Mouse (Mus musculus) hindbrain, embryonic 13.5 days (tissue): ENCODE data around the gene Ccdc127. TPM values are rescaled to one million over a fixed set of nuclear protein-coding genes. Genes with fewer than 3 reads are reported as not detected.
A peak's percentile ranks its signal among the peaks of the same experiment; 100 is the strongest.

Source experiments
- ATAC-seq: fragments of 200-750 bp; cut with Nextera tagmentation; 2 replicates; pipeline ENCODE4 v1.8.0; 2017; ENCODE audit warnings: moderate TSS enrichment; ENCODE audit not compliant: low FRiP score
- H3K27ac ChIP-seq: fragments of 300-500 bp; sonication (generic); 2 replicates; pipeline ENCODE4 v1.5.1; 2015; ENCODE audit warnings: inconsistent platforms, mild to moderate bottlenecking, moderate library complexity
- H3K27me3 ChIP-seq: fragments of 300-500 bp; sonication (generic); 2 replicates; pipeline ENCODE4 v1.6.1; 2015; ENCODE audit warnings: mild to moderate bottlenecking, inconsistent platforms
- H3K36me3 ChIP-seq: fragments of 300-500 bp; sonication (generic); 2 replicates; pipeline ENCODE4 v1.6.1; 2015; ENCODE audit warnings: mild to moderate bottlenecking, inconsistent platforms
- H3K4me1 ChIP-seq: fragments of 300-500 bp; sonication (generic); replicated peaks from 2 replicates; pipeline ENCODE4 v1.6.1; 2015; ENCODE audit warnings: inconsistent platforms
- H3K4me2 ChIP-seq: fragments of 300-500 bp; sonication (generic); 2 replicates; pipeline ENCODE4 v1.6.1; 2015; ENCODE audit warnings: inconsistent platforms, mild to moderate bottlenecking, moderate library complexity
- H3K4me3 ChIP-seq: fragments of 300-500 bp; sonication (generic); 2 replicates; pipeline ENCODE4 v1.5.1; 2015; ENCODE audit warnings: mild to moderate bottlenecking, inconsistent platforms
- H3K9ac ChIP-seq: fragments of 300-500 bp; sonication (generic); 2 replicates; pipeline ENCODE4 v1.6.1; 2015; ENCODE audit warnings: mild to moderate bottlenecking, inconsistent platforms
- H3K9me3 ChIP-seq: fragments of 300-500 bp; sonication (generic); 2 replicates; pipeline ENCODE4 v1.6.1; 2016; ENCODE audit warnings: inconsistent platforms
- WGBS: fragments of 180-500 bp; shearing (Covaris S2); methylation state at CpG from one replicate; pipeline ENCODE4 v1.1.7; 2015; 5-methylcytosine and 5-hydroxymethylcytosine counted together
- polyA plus RNA-seq: library from polyadenylated mRNA; unstranded; fragments of >200 nt; fragmentation: Nextera tagmentation; extraction: Ambion mirVana; gene quantifications from 2 replicates; pipeline ENCODE4 v1.2.1, GENCODE M21; 2015

Ccdc127 gene
- polyA plus RNA-seq, 1 experiment from 2014 or later, result 50.9 TPM

GRCm38 (mm10) chr13:74341036-74341435 lies 9.1 kb upstream of the Ccdc127 start:
- no peaks in the 10 kb centered on the region for H3K27me3 ChIP-seq
- no peak overlapping the region for H3K9ac ChIP-seq
- peaks cover 64% of the 10 kb centered on the region for H3K36me3 ChIP-seq
- H3K4me3 ChIP-seq, result no peak overlapping the region
- no peak overlapping the region for H3K27ac ChIP-seq
- no peaks in the 10 kb centered on the region for H3K4me1 ChIP-seq
- H3K9me3 ChIP-seq, result no peaks in the 10 kb centered on the region
- no peak overlapping the region for H3K4me2 ChIP-seq
- ATAC-seq, result peak; percentile 75
- WGBS, result 58% methylated on average over 3 of the region's 3 CpGs

GRCm38 (mm10) chr13:74350435-74350906 lies 362 bp downstream of the Ccdc127 start:
- Histone ChIP-seq H3K4me3 (peak overlapping the region; percentile 76), H3K9me3 (no peaks in the 10 kb centered on the region), H3K27ac (peak overlapping the region; percentile 86), H3K27me3 (no peaks in the 10 kb centered on the region), H3K9ac (peak overlapping the region; percentile 88), H3K36me3 (peaks cover 15% of the 10 kb centered on the region), H3K4me1 (peaks cover 26% of the 10 kb centered on the region), H3K4me2 (peak overlapping the region; percentile 62)
- 2% methylated on average over 15 of the region's 15 CpGs for WGBS
- ATAC-seq, result peak; percentile 71

- WGBS, result 96% methylated on average over 13 of the region's 13 CpGs
Measured at GRCm38 (mm10) chr13:74356491-74356890, 6.4 kb downstream of the Ccdc127 start.

GRCm38 (mm10) chr13:74362218-74362617 lies 12.1 kb downstream of the Ccdc127 start:
- Histone ChIP-seq H3K27ac (no peak overlapping the region), H3K9ac (no peak overlapping the region), H3K4me2 (no peak overlapping the region), H3K9me3 (no peaks in the 10 kb centered on the region), H3K4me1 (no peaks in the 10 kb centered on the region), H3K27me3 (no peaks in the 10 kb centered on the region), H3K36me3 (peaks cover 58% of the 10 kb centered on the region), H3K4me3 (no peak overlapping the region)
- no peak for ATAC-seq
- 89% methylated on average over 2 of the region's 2 CpGs for WGBS

More at GRCm38 (mm10) chr13:74356491-74356890, 6.4 kb downstream of the Ccdc127 start:
- no peak for ATAC-seq
- no peaks in the 10 kb centered on the region for H3K9me3 ChIP-seq
- H3K36me3 ChIP-seq, result peaks cover 67% of the 10 kb centered on the region
- H3K4me3 ChIP-seq, result no peak overlapping the region
- H3K9ac ChIP-seq, result no peak overlapping the region
- H3K27me3 ChIP-seq, result no peaks in the 10 kb centered on the region
- 0 out of 2 replicates have a peak, but pooled peaks cover 4% of the 10 kb centered on the region for H3K4me1 ChIP-seq
- no peak overlapping the region for H3K4me2 ChIP-seq
- H3K27ac ChIP-seq, result no peak overlapping the region

- no peak overlapping the region for H3K9ac ChIP-seq
- H3K36me3 ChIP-seq, result peaks cover 50% of the 10 kb centered on the region
- no peaks in the 10 kb centered on the region for H3K27me3 ChIP-seq
- no peaks in the 10 kb centered on the region for H3K9me3 ChIP-seq
- no peak overlapping the region for H3K4me2 ChIP-seq
- no peak overlapping the region for H3K4me3 ChIP-seq
- peak; percentile 53 for ATAC-seq
- no peaks in the 10 kb centered on the region for H3K4me1 ChIP-seq
- 95% methylated on average over 13 of the region's 13 CpGs for WGBS
- H3K27ac ChIP-seq, result no peak overlapping the region
Measured at GRCm38 (mm10) chr13:74363176-74363858, 13.2 kb downstream of the Ccdc127 start.

- no peak within 1 kb of the TSS for H3K4me3 ChIP-seq
- no peaks in the 10 kb centered on the region for H3K4me1 ChIP-seq
- no peak within 1 kb of the TSS for H3K9ac ChIP-seq
- no peak within 1 kb of the TSS for H3K4me2 ChIP-seq
- H3K27me3 ChIP-seq, result no peaks in the 10 kb centered on the region
- no peak for ATAC-seq
- H3K27ac ChIP-seq, result no peak within 1 kb of the TSS
- peaks cover 45% of the 10 kb centered on the region for H3K36me3 ChIP-seq
- 81% methylated on average over 8 of the region's 8 CpGs for WGBS
- no peaks in the 10 kb centered on the region for H3K9me3 ChIP-seq
Measured at GRCm38 (mm10) chr13:74363859-74364235, 13.7 kb downstream of the Ccdc127 start, which contains the start of gene Lrrc14b. Gene Lrrc14b, minus strand, starts transcription at chr13:74364005.

GRCm38 (mm10) chr13:74381533-74382276 lies 31.6 kb downstream of the Ccdc127 start:
- 71% methylated on average over 10 of the region's 10 CpGs for WGBS
- Histone ChIP-seq H3K27me3 (no peaks in the 10 kb centered on the region), H3K27ac (0 out of 2 replicates have a peak overlapping the region, but pooled peaks have one; percentile 25), H3K4me1 (peaks cover 9% of the 10 kb centered on the region; the same call in 1 of the 2 replicates), H3K36me3 (no peaks in the 10 kb centered on the region; the same call in 1 of the 2 replicates), H3K4me2 (no peak overlapping the region), H3K4me3 (no peak overlapping the region), H3K9ac (peak overlapping the region; percentile 31; the same call in 1 of the 2 replicates), H3K9me3 (no peaks in the 10 kb centered on the region)
- ATAC-seq, result peak; percentile 43; the same call in 1 of the 2 replicates

- 0 out of 2 replicates have a peak overlapping the region, but pooled peaks have one; percentile 25 for H3K27ac ChIP-seq
- peaks cover 9% of the 10 kb centered on the region; the same call in 1 of the 2 replicates for H3K4me1 ChIP-seq
- peak; percentile 46; the same call in 1 of the 2 replicates for ATAC-seq
- H3K27me3 ChIP-seq, result no peaks in the 10 kb centered on the region
- no peaks in the 10 kb centered on the region for H3K36me3 ChIP-seq
- 62% methylated on average over 3 of the region's 3 CpGs for WGBS
- no peak overlapping the region for H3K9ac ChIP-seq
- H3K4me2 ChIP-seq, result no peak overlapping the region
- no peaks in the 10 kb centered on the region for H3K9me3 ChIP-seq
- no peak overlapping the region for H3K4me3 ChIP-seq
Measured at GRCm38 (mm10) chr13:74382289-74382688, 32.2 kb downstream of the Ccdc127 start.

- Histone ChIP-seq H3K9ac (no peak overlapping the region), H3K27me3 (no peaks in the 10 kb centered on the region), H3K4me2 (peak overlapping the region; percentile 67), H3K27ac (no peak overlapping the region), H3K36me3 (no peaks in the 10 kb centered on the region), H3K4me3 (peak overlapping the region; percentile 68), H3K4me1 (peaks cover 6% of the 10 kb centered on the region), H3K9me3 (no peaks in the 10 kb centered on the region)
- 0 out of 2 replicates have a peak, but pooled peaks have one; percentile 9 for ATAC-seq
- WGBS, result 69% methylated on average over 6 of the region's 6 CpGs
Measured at GRCm38 (mm10) chr13:74389730-74390129, 39.6 kb downstream of the Ccdc127 start.

- peak within 1 kb of the TSS; percentile 77 for H3K9ac ChIP-seq
- H3K36me3 ChIP-seq, result no peaks in the 10 kb centered on the region
- H3K27me3 ChIP-seq, result no peaks in the 10 kb centered on the region
- peak within 1 kb of the TSS; percentile 68 for H3K4me3 ChIP-seq
- no peak within 1 kb of the TSS for H3K27ac ChIP-seq
- no peaks in the 10 kb centered on the region for H3K9me3 ChIP-seq
- peak within 1 kb of the TSS; percentile 67 for H3K4me2 ChIP-seq
- H3K4me1 ChIP-seq, result peaks cover 6% of the 10 kb centered on the region
- 1% methylated on average over 14 of the region's 14 CpGs for WGBS
- ATAC-seq, result peak; percentile 94
Measured at GRCm38 (mm10) chr13:74390371-74390990, 40.4 kb downstream of the Ccdc127 start, which contains the start of gene Zfp72. Gene Zfp72, minus strand, starts transcription at chr13:74390836.

- Histone ChIP-seq H3K4me1 (peaks cover 6% of the 10 kb centered on the region), H3K36me3 (no peaks in the 10 kb centered on the region), H3K4me2 (no peak overlapping the region), H3K9me3 (no peaks in the 10 kb centered on the region), H3K27me3 (no peaks in the 10 kb centered on the region), H3K27ac (no peak overlapping the region), H3K9ac (no peak overlapping the region), H3K4me3 (no peak overlapping the region)
- WGBS, result 78% methylated on average over 2 of the region's 2 CpGs
- peak; percentile 60 for ATAC-seq
Measured at GRCm38 (mm10) chr13:74391156-74391555, 41.0 kb downstream of the Ccdc127 start.
